Mouse (Mus musculus) bone marrow macrophage, adult 2 months (primary cell): Measurements from ENCODE around the gene Guca1b.

Source experiments
- CTCF ChIP-seq: IDR thresholded peaks from 2 replicates; pipeline ENCODE4 v1.5.1; 2012; ENCODE audit warnings: low read depth, mild to moderate bottlenecking, low read length, moderate library complexity
- POLR2A ChIP-seq: IDR thresholded peaks from 2 replicates; pipeline ENCODE4 v1.6.1; 2012; ENCODE audit warnings: mild to moderate bottlenecking, low read depth, low read length, borderline replicate concordance

GRCm38 (mm10) chr17:47371451-47371850 is 13.7 kb upstream of the Guca1b start:
- no peak for TF ChIP-seq CTCF
- TF ChIP-seq POLR2A = no peak
